18 mouse cellular contexts compared by ENCODE assay signal in genomic region chr13:38448516-38449015, GRCm38 (mm10).
"Had no signal": no experiment of that assay in that cellular context is flagged by ENCODE, and none has a peak within 500 bp of the region (broad histone marks: within the 10 kb centered on the region; RNA-seq: fewer than 3 reads in every experiment).

No protein-coding gene starts in this region.

- H3K36me3 ChIP-seq: midbrain, embryonic 10.5 days; midbrain, embryonic 13.5 days; neural tube, embryonic 13.5 days; neural tube, embryonic 15.5 days; stomach, embryonic 15.5 days had no signal

- H3K27me3 ChIP-seq: midbrain, embryonic 13.5 days; neural tube, embryonic 13.5 days; neural tube, embryonic 15.5 days; stomach, embryonic 15.5 days had no signal

- H3K4me2 ChIP-seq: lung, embryonic 14.5 days; midbrain, embryonic 13.5 days; neural tube, embryonic 13.5 days; neural tube, embryonic 15.5 days; stomach, embryonic 15.5 days had no signal

- H3K9me3 ChIP-seq: midbrain, embryonic 10.5 days; midbrain, embryonic 13.5 days; neural tube, embryonic 13.5 days; neural tube, embryonic 15.5 days; stomach, embryonic 15.5 days had no signal

- H3K27ac ChIP-seq: midbrain, embryonic 10.5 days; midbrain, embryonic 13.5 days; neural tube, embryonic 13.5 days; neural tube, embryonic 15.5 days; stomach, embryonic 15.5 days; stomach, postnatal 0 days had no signal

- H3K9ac ChIP-seq: lung, embryonic 14.5 days; midbrain, embryonic 13.5 days; neural tube, embryonic 13.5 days; neural tube, embryonic 15.5 days; stomach, embryonic 15.5 days had no signal

- ATAC-seq: midbrain, embryonic 13.5 days; midbrain, embryonic 16.5 days had no signal

- H3K4me3 ChIP-seq: midbrain, embryonic 10.5 days; midbrain, embryonic 13.5 days; myocyte; neural tube, embryonic 13.5 days; neural tube, embryonic 15.5 days; stomach, embryonic 15.5 days had no signal

- H3K4me1 ChIP-seq: midbrain, embryonic 13.5 days; neural tube, embryonic 13.5 days; neural tube, embryonic 15.5 days; stomach, embryonic 15.5 days had no signal

- DNase-seq: lung, adult 18-20 months; lung, embryonic 14.5 days; lung, postnatal 10 days; lung, postnatal 4 days; retina, postnatal 1 day; right cerebral cortex, adult 18-20 months; right cerebral cortex, postnatal 25 days; thymus, adult 18-20 months; thymus, postnatal 14 days; thymus, postnatal 36 days had no signal
